Mouse (Mus musculus) thymus, postnatal 25 days (tissue): Measurements from ENCODE around the gene Zfhx3.

ENCODE experiments used
- DNase-seq: peaks from one replicate; pipeline ENCODE4 v3.0.0; 2022

Gene Zfhx3

GRCm38 (mm10) chr8:108101978-108102865 lies 159.8 kb downstream of the Zfhx3 start:
- DNase-seq, result no peak

DNA sequence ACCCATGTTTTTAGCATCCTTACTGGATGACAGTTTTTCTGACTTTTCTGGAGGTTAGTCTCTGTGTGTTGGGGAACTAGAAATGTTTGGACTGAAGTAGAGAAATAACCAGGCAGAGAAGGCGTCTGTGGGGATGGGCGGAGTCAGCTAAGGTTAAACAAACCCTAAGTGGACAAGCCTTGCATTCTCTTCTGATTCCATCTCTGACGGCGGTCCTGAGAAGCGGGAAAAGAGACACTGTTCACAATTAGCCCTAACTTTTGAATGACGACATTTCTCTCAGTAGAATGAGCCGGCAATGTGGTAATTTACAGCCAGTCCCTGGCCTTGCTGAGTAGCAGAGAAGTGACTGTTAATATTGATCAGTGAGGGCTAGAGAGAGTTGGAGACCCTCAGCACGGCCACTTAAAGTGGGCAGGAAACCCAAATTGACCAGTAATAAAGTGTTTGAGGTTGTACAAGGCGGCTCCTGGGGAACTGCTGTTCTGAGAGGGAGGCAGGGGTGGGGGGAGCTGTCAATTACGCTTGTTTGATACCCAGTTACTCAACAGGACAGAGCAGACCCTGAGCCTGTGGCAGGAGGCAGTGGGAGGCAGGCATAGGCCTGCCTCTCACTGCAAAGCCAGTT lies 162.1 kb downstream of the Zfhx3 start:
- DNase-seq, result no peak

DNA sequence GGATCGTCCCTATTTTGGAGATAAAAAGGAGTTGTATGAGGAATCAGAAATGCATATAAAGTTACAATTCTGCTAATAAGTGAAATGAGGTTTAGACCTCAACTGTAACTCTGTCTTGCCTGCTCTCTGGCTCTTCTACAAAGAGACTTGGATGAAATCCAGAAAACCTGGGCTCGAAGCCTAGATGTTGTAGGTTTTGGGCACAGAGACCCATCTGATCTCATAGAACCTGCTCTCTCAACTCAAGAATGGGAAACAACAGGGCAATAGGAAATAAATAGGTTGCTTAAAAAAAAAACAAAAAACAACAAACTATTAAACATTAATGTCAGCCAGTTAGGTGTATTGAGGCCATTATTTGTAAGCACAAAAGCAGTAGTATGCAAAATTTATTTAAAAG lies 182.6 kb downstream of the Zfhx3 start:
- DNase-seq, result no peak

GRCm38 (mm10) chr8:108125491-108125890 lies 183.0 kb downstream of the Zfhx3 start:
- no peak for DNase-seq

GRCm38 (mm10) chr8:108146536-108146935 lies 204.1 kb downstream of the Zfhx3 start:
- DNase-seq, result no peak

DNA sequence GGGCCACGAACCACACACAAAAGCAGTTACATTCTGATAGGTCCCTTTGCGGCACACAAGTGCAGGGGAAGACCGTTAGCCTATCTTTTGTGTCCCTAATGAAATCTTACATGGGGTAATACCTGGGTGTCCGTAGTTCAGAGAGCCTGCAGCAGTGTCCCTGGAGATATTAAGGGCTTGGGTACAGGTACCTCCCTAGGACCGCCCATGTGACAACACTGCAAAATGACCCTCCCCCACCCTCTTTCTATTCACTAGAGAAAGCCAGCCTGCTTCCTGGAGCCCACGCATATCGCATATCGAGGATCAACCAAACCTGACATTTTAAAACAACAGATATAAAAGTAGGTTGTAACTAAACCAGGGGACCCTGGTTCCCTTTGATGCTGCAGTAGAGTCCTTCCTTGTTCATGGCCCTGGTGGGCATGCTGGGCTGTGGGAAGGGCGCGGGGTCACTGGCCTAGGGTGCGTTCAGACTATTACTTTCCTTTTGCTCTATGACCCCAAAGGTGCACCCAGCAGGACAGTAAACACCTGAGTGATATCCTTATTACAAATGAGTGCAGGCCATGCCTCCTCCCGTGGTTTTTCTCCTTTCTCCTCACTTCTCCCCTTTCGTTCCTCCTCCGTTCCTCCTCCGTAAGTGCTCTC lies 206.3 kb downstream of the Zfhx3 start:
- no peak for DNase-seq

GRCm38 (mm10) chr8:108170804-108171203 lies 228.4 kb downstream of the Zfhx3 start:
- DNase-seq, result no peak

DNA sequence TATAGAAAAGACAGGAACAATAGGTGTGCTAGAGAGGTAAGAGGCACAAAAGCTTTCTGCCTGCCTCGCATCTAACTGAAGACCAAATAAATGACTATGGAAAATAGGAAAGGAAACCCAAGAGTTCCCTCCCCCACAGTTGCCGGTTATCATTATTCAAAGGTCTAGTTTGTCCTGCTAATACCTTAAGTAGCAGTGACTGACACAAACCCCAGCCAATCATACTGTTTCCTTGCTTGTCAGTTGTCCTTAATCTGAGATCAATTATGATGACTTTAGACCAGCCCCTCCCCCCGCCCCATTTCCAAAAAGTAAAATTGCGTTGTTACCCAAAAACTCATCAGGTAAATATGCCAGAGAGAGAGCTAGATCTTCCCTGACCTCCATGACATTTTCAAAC lies 240.9 kb downstream of the Zfhx3 start:
- DNase-seq, result no peak

- no peak for DNase-seq
These were observed 241.5 kb downstream of the Zfhx3 start for GRCm38 (mm10) chr8:108183948-108184347.

GRCm38 (mm10) chr8:108186289-108186688 lies 243.8 kb downstream of the Zfhx3 start:
- DNase-seq, result no peak

DNA sequence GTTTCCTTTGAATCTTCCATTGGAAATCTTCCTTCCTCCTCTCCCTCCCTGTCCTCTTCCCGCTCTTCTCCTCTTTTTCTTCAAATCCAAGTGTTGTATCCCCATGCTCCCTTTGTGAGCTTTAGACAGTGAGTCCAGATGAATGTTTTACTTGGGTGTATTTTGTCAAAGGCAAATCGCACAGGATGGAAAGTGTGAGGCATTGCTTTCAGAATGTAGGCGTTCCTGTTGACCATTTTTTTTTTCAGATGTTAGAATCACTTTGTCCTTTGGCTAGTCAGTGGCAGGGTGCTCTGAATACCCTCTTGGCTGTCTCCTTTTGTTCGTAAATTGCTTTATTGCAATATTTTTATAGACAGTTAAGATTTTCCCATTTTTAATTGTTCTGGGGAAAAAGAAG lies 245.6 kb downstream of the Zfhx3 start:
- DNase-seq, result no peak

GRCm38 (mm10) chr8:108194571-108194970 lies 252.1 kb downstream of the Zfhx3 start:
- no peak for DNase-seq

DNA sequence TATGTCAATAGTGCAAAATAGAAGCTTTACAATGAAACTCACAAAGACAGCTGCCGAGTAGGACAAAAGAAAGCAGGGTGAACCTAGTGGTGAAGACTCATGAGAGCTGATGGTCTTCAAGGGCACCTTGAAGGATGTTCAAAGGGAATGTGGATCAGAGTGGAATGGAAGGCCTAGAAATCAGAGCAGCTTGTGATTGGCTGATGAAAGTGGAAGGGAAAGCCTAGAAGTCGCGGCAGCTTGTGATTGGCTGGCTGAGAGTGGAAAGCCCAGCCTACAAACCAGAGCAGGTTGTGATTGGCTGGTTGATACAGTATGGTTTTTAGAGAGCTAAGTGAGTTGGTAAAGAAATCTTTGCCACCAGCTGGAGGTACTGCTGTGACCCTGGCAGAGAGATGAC lies 272.6 kb downstream of the Zfhx3 start:
- no peak for DNase-seq

DNA sequence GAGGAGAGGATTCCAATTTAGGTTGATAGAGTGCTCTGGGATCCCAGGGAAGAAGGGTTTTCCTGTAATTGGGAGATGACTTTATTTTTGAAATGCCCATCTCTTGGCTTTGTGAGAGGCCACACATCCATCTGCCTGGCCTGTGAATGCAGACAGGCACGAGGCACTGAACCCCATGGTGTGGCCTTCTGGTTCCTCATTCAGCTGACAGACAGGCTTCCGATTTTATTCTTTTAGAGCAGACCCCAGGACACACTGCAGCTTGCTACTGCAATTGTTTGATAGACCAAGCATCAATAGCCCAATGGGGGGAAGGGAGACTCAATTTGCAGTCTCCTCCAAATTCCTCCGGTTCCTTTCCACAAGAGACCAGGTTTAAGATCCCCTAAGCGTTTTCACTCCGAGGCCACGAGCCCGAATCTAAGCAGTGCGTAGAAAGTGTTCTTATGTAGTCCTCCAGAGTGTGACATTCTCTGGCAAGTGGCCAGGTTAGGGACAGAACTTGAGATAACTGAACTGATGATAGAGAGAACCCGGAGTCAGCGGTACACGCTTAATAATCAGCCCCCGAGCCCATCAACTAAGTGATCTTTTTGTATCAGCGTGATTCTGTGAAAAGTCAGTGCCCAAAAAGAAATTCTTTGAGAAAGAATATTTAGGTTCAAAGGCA lies 275.9 kb downstream of the Zfhx3 start:
- no peak for DNase-seq

DNA sequence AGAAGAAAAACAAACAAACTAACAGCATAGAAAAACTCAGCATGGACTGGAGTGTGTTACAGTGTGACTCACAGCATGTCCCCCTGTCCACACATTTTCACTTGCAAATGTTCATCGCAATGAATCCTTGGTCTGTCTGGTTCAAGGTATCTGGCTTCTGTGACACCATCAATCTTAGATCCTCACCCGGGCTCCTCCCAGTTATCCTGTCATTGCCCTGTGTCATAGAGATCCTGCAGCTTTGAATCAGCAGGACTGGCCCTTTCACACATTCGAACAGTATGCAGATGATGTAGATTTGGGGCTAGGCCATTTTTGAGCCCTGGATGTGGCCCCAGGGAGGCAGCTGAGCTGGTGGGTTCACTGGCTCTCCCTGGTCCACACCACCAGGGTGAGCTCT lies 278.1 kb downstream of the Zfhx3 start:
- DNase-seq, result no peak

DNA sequence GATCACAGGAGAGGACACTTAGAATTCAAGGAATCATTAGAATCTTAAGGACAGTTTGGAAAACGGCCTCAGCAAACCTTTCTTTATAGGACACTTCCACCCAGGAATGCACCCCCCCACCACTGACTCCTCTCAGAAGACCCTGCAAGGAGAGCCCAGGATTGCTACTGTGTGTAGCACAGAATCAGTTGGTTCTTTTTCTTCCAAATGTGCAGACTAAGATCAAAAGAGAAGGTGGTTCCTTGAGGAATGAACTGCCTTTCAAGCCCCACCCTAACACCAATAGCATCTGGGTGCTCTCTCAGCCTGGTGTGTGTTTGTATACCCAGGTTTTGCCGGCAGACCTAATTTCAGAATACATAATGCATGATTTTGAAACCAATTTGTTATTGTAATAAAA lies 279.6 kb downstream of the Zfhx3 start:
- DNase-seq, result no peak

DNA sequence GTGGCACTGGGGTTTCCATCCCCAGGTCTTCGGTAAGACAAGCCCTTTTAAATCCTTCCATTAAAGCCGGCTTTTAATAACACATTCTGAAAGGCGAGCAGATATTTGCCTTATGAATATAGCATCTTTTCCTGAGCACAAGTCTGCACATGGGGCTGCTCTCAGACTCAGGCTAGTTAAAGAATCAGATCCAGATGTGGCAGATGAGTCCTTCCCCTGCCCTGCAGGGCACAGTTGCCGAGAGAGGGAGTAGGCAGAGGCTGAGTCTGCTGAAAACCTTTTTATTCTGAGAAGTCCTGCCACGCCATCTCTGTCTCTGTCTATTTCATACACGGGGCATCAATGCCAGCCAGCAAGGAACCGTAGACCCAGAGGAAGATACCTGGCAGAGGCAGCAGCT lies 289.9 kb downstream of the Zfhx3 start:
- no peak for DNase-seq

- no peak for DNase-seq
These were observed 292.0 kb downstream of the Zfhx3 start for GRCm38 (mm10) chr8:108234481-108234880.

DNA sequence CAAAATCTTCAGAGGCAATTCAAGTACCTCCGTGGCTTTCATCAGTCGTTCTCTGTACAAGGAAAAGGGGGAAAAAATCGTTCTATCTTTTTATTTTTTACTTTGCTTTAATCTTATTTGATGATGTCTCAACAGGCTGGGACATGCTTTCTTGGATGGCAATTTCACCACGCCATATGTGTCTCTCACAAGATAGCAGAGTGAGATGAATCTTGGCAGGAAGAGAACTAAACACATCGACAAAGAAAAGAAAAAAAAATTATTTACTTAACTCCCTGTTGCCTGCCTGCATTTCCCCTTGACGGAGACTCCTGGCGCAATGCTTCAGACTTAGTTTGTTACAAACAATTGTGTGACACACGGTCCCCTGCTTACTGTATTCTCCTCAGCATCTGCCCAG lies 294.3 kb downstream of the Zfhx3 start:
- no peak for DNase-seq

GRCm38 (mm10) chr8:108239531-108239930 lies 297.1 kb downstream of the Zfhx3 start:
- DNase-seq, result no peak

- DNase-seq, result no peak
These were observed 298.7 kb downstream of the Zfhx3 start for GRCm38 (mm10) chr8:108241041-108241690.

GRCm38 (mm10) chr8:108243270-108243669 lies 300.8 kb downstream of the Zfhx3 start:
- no peak for DNase-seq
